Mouse (Mus musculus): ENCODE data around the gene Stk24.

GRCm38 (mm10) chr14:121339951-121340401, 39.8 kb downstream of the Stk24 start:
- TF ChIP-seq CTCF (IDR thresholded peaks at IDR 0.05; ENCODE audit: low read depth, low read length) (no peak), POLR2A (IDR thresholded peaks at IDR 0.05; ENCODE audit: borderline replicate concordance, low read depth, low read length) (no peak)
